Mouse (Mus musculus) E14TG2a.4 (cell line): ENCODE data around the gene Mcm6.
A peak's percentile ranks its signal among the peaks of the same experiment; 100 is the strongest.

Experiments
- H3K27me3 ChIP-seq: 2 replicates; pipeline ENCODE4 v1.6.1; 2014; ENCODE audit warnings: low read length, control low read depth; ENCODE audit not compliant: insufficient read depth
- H3K36me3 ChIP-seq: 2 replicates; pipeline ENCODE4 v1.6.1; 2014; ENCODE audit warnings: low read length, control low read depth; ENCODE audit not compliant: insufficient read depth
- H3K4me1 ChIP-seq: replicated peaks from 2 replicates; pipeline ENCODE4 v1.6.1; 2014; ENCODE audit warnings: low read depth, low read length, control low read depth
- H3K4me3 ChIP-seq: replicated peaks from 2 replicates; pipeline ENCODE4 v1.5.1; 2014; ENCODE audit warnings: mild to moderate bottlenecking, low read length
- H3K9me3 ChIP-seq: 2 replicates; pipeline ENCODE4 v1.6.1; 2014; ENCODE audit warnings: low read length, control low read depth
- CTCF ChIP-seq: conservative IDR thresholded peaks from 2 replicates; pipeline ENCODE4 v1.5.1; 2014; ENCODE audit warnings: low read length
- NANOG ChIP-seq: IDR thresholded peaks from 2 replicates; pipeline ENCODE4 v1.6.1; 2014; ENCODE audit warnings: borderline replicate concordance, low read length, mixed read lengths
- POU5F1 ChIP-seq: IDR thresholded peaks from 2 replicates; pipeline ENCODE4 v1.6.1; 2014; ENCODE audit warnings: low read length, borderline replicate concordance

Mcm6 gene

DNA sequence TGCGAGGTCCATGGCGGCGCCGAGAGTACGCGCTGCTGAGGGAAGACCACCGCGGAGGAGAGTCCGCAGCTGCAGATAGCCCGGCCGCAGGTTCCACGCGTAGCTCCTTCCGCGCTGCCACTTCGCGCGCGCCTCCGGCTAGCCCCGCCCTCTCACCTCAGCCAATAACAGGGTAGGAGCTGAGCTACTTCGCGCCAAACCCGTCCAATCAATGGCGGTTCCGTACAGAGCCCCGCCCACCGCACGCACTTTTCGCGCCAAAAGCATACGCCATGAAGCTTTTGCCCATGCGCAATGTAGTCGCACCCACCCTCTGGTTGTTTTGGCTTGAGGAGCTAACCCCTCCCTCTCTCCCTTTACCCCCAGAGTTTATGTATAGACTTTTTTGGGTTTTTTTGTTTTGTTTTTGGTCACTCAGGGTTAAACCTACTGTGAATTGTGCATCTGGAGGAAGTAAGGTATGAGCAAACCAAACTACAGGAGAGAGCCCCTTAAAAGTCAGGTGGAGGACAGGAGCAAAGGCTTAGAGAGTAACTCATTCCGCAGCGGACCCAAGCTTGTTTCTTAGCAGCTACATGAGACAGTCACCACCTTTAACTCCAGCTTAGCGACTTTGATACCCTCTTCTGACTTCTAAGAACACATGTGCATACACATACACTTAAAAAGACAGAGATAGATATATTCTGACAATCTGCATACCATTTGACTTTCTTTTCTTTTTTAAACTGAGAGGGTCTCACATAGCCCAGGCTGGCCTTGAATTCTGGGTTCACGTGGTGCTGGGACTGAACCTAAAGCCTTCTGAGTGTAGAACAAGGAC, at the start of gene Mcm6:
Gene Mcm6, minus strand, starts transcription at position 111 of the 823 bp plus-strand sequence.
- no peak for TF ChIP-seq NANOG
- TF ChIP-seq CTCF, result no peak
- Histone ChIP-seq H3K4me1 (peaks cover 26% of the 10 kb centered on the region), H3K4me3 (peak within 1 kb of the TSS; percentile 93), H3K9me3 (no peaks in the 10 kb centered on the region), H3K27me3 (no peaks in the 10 kb centered on the region), H3K36me3 (peaks cover 63% of the 10 kb centered on the region)

DNA sequence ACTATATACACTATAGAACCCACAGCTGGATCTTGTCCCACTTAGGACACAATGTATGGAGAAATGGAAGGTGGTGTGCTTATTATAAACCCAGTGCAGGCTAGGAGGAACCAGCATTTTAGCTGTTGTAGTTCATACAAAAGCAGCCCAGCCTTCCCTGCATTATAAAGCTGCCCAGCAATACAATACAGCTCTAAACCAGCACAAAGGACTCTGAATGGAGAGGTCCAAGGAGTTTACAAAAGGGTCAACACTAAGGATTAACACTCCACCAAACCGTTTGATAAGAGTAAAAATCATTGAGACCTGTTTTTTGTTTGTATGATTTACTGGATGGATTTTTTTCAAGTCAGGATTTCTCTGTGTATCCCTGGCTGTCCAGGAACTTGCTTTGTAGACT, 47.4 kb upstream of the Mcm6 start:
- TF ChIP-seq CTCF (no peak), POU5F1 (no peak), NANOG (no peak)
- no peaks in the 10 kb centered on the region for H3K9me3 ChIP-seq
- H3K36me3 ChIP-seq, result peaks cover 62% of the 10 kb centered on the region
- H3K27me3 ChIP-seq, result no peaks in the 10 kb centered on the region
- H3K4me3 ChIP-seq, result no peak overlapping the region
- peaks cover 47% of the 10 kb centered on the region for H3K4me1 ChIP-seq

DNA sequence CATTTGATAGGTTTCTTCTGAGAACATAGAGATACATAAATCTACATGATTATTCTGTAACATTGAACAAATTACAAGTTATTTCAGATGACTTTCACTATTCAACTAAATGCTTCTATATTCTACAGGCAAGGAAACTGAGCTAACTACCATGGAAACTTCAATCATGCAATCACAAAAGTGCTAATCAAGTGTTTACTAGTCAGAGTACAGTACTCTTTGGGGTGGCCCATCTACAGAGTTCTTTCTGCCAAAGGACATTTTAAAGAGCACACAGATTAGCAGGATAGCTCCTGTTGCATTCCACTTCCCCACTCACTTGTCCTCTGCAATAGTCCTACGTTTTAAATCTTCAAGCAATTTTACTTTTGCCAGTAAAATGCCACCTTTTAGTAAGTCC, 46.2 kb upstream of the Mcm6 start:
- Histone ChIP-seq H3K36me3 (peaks cover 67% of the 10 kb centered on the region), H3K9me3 (no peaks in the 10 kb centered on the region), H3K27me3 (no peaks in the 10 kb centered on the region), H3K4me3 (no peak overlapping the region), H3K4me1 (peaks cover 53% of the 10 kb centered on the region)
- no peak for TF ChIP-seq POU5F1
- no peak for TF ChIP-seq NANOG
- TF ChIP-seq CTCF, result no peak

DNA sequence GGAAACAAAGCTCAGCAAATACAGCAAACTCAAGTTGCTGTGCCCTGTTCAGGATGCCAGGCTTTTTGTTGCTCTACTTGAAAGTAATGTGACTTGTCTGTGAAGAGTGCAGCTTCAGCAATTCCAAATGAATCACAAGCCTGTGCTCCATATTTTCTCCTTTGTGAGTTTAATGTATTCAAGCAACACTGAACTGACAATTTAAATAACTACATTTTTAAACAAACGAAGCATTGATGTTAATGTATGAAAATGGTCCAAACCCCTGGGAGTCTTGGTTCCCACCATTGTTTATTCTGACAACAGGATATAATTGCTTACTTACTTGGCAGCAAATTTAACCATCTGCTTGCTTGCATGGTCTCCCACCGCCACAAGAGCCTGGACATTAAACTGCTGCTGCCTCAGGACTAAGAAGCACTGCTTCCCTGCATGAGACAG, 45.6 kb upstream of the Mcm6 start:
- no peaks in the 10 kb centered on the region for H3K9me3 ChIP-seq
- no peak overlapping the region for H3K4me3 ChIP-seq
- H3K27me3 ChIP-seq, result no peaks in the 10 kb centered on the region
- H3K4me1 ChIP-seq, result peaks cover 56% of the 10 kb centered on the region
- no peak for TF ChIP-seq POU5F1
- TF ChIP-seq NANOG, result no peak
- TF ChIP-seq CTCF, result no peak
- H3K36me3 ChIP-seq, result peaks cover 66% of the 10 kb centered on the region

DNA sequence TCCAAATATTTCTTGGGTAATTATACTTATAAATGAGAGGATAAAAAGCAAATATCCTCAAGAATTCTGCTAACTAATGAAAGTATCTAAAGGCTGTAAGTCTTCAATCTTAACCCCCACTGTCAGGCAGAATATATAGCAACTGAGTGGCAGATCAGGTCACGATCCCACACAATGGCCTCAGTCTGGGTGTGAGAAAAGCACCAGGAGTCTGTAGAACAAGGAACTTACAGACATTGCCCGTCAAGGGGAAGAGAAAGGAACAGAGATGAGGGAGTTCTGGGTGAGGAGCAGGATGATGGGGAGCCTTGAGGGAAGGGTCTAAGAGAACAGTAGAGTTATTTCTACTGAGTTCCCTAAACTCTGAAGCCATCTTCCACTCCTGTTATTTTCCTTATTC, 41.5 kb upstream of the Mcm6 start:
- Histone ChIP-seq H3K36me3 (peaks cover 71% of the 10 kb centered on the region), H3K4me1 (peaks cover 65% of the 10 kb centered on the region), H3K27me3 (no peaks in the 10 kb centered on the region), H3K4me3 (peak overlapping the region; percentile 7; the same call in 1 of the 2 replicates), H3K9me3 (no peaks in the 10 kb centered on the region)
- TF ChIP-seq CTCF, result no peak
- TF ChIP-seq NANOG, result no peak
- TF ChIP-seq POU5F1, result no peak

DNA sequence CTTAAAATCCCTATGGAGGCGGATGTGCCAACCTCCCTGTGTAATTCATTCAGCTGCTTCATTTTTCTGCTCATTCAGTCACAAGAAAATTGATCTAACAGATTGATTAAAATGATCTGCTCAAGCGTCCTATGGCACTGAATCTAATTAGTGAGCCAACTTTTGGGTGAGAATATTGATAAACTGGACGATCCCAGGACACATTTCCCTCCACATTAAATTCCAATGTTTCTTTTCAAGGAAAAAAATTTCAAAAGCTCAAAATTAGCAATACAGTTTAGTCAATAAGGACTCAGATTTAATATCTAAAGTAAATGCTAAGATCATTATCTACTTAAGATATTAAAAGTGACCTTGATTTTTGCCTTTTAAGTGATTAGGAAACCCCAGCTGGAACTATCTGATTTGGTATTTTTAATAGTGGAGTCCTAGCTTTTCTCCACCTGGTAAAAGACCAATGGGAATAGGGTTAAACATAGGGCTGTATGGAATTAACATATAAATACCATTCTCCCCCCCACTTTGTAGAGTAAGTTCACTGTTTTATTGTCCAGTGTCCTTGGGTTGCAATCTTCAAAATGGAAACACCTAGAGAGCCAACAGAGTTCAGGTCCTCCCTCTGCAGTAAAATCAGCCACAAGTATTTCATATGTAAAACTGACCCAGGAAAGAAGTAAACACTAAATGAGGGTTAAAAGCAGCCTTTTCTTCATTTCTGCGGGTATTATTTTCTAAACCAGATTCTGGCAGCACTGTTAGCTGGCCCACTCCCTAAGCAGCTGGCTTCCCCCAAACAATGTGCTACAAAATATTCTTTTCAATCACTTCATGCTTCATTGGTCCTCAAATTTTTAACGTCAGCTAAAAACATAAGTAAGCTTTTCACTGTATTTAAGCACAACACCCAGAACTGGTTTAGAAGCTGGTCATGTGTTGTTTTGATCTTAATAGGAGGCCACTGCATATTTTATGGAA, 40.8 kb upstream of the Mcm6 start:
- Histone ChIP-seq H3K4me3 (peak overlapping the region; percentile 7; the same call in 1 of the 2 replicates), H3K27me3 (no peaks in the 10 kb centered on the region), H3K4me1 (peaks cover 65% of the 10 kb centered on the region), H3K9me3 (no peaks in the 10 kb centered on the region), H3K36me3 (peaks cover 67% of the 10 kb centered on the region)
- TF ChIP-seq NANOG, result peak; percentile 61; the same call in 1 of the 2 replicates
- no peak for TF ChIP-seq CTCF

DNA sequence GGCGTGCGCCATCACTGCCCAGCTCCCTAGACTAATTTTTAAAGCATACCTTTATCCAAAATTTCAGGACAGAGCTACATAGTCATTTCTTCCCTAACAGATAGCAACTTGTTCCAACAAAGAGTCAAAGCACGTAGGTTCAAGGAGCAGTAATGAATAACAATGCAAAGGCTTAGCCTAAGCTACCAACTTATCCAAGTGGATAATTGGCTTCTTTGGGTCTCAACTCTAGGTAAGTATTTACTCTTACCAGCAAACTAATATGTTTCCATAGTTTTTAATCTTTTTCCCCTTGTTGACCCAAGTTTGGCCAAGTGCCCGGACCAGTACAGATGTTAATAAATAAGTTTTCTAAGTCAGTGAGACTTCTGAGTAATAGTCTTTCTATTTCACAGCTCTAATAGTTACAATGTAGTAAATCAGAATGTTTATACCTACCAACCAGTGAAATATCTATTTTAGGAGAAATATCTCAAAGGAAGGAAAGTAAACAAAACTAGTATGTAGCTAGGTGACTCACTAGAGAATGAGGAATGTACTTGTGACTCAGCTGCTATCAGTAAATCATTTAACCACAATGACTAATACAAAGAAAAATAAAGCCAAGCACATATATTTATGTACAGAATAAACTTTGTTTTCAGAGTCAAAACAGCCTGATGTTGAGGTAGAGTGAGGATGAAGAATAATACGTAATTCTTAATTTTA, 39.4 kb upstream of the Mcm6 start:
- H3K4me1 ChIP-seq, result peaks cover 71% of the 10 kb centered on the region
- no peaks in the 10 kb centered on the region for H3K27me3 ChIP-seq
- H3K9me3 ChIP-seq, result no peaks in the 10 kb centered on the region
- peaks cover 63% of the 10 kb centered on the region for H3K36me3 ChIP-seq
- H3K4me3 ChIP-seq, result no peak overlapping the region
- no peak for TF ChIP-seq CTCF
- no peak for TF ChIP-seq NANOG
- no peak for TF ChIP-seq POU5F1

DNA sequence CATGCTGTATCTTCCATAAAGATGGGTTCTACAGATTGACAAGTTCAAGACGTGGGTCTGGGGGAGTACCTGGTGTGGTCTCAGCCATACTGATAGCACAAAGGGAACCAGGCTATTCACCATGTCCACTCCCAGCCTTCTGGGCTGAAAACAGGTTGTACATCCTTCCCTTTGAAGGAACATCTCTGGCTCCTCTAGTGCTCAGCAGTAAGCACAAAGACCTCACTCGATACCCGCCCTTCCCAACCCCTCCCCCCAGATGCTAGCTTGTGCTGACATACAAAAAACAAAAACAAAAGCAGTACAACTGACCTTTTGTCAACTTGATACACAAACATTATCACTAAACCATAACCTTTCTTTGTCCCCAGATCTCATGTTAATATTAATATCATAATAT, 35.2 kb upstream of the Mcm6 start:
- TF ChIP-seq CTCF, result no peak
- no peak for TF ChIP-seq NANOG
- TF ChIP-seq POU5F1, result no peak
- Histone ChIP-seq H3K9me3 (no peaks in the 10 kb centered on the region), H3K4me1 (peaks cover 73% of the 10 kb centered on the region), H3K36me3 (peaks cover 59% of the 10 kb centered on the region), H3K27me3 (no peaks in the 10 kb centered on the region), H3K4me3 (no peak overlapping the region)
